Mouse (Mus musculus): Measurements from ENCODE around the gene Ppia.

DNA sequence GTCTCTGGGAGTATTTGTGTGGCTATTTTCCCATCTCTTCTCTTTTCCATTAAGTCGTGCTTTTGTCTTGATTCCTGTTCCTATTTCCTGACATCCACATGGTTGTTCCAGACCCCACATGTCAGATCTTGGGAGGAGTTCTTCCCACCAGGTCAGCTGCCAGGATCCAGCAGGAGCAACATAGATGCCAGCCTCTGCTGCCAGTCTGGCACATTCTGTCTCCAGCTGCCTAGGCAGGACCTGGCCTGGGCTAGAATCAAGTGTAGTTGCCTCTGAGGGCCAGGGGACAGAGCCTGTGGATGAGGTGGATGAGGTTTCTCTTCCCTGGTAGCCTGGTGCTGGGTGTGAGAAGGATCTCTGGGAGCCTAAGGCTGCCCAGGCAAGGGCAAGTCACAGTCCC, 21.4 kb upstream of the Ppia start:
- TF ChIP-seq CTCF (IDR thresholded peaks at IDR 0.05; ENCODE audit: low read depth) (no peak), EP300 (IDR thresholded peaks at IDR 0.05; ENCODE audit: low read depth) (no peak)

Measured in liver, postnatal 0 days (tissue).